Mouse (Mus musculus) retina, postnatal 1 day (tissue): ENCODE results near the gene A130010J15Rik.
A peak's percentile ranks its signal among the peaks of the same experiment; 100 is the strongest.

Source experiments
- DNase-seq: peaks from one replicate; pipeline ENCODE4 v3.0.0-alpha.2; 2012

Gene A130010J15Rik

DNA sequence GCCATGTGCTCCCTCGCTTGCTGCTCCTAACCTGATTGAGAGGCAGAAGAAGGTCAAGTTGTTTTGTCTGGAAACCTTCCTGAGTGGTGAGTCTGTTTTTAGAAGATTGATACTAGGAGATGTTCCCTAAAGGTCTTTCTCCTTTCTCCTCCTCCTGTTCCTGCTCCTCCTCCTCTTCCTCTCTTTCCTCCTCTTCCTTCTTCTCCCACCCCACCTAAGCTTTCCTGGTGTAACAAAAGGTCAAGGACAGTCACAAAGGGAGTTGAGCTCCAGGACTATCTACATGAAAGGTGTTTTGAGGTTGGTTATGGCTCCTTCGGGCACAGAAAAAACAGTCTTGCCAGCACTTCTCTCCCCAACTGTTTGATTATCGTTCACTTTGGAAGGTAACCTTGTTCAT is at the start of gene A130010J15Rik:
Gene A130010J15Rik, plus strand, starts transcription at position 301 of the 400 bp plus-strand sequence.
- DNase-seq, result no peak

GRCm38 (mm10) chr1:193122793-193123192 is 45.1 kb upstream of the A130010J15Rik start:
- DNase-seq, result no peak

GRCm38 (mm10) chr1:193123290-193123689 is 44.6 kb upstream of the A130010J15Rik start:
- DNase-seq, result no peak

- DNase-seq, result no peak
Observed at GRCm38 (mm10) chr1:193125835-193126234, 42.0 kb upstream of the A130010J15Rik start.

DNA sequence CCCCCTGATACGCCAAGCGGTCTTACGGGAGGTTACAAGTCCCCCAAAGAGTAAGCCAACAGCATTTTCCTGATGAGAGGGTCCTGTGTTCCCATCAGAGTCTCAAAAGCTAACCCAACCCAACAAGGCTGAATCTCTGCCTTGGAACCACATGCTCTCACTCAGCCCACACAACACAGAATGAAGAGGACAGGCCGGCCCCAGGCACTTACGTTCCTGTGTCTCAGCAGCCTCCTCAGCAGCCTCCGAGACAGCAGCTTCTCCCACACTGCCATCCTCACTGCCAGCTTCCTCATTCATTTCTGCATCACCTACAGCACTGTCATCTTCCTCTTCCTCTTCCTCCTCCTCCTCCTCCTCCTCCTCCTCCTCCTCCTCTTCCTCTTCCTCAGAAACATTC is 39.8 kb upstream of the A130010J15Rik start:
- no peak for DNase-seq

DNA sequence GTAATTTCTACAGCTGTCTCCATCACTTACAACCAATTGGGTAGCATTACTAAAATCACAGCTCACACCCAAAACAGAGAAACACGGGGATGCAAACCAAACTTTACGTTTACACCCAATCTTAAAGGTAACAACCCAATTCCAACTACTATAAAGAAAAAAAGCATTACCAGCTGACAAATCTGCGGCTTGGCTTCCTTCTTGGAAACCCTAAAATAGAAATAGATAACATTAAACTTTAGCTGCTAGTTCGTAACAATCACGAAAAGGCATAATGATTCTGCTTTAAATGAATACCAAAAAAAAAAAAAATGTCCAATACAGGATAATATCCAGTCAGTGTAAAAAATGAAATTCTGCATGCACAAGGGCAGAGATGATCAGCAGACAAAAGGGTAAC is 38.5 kb upstream of the A130010J15Rik start:
- no peak for DNase-seq

- peak; percentile 98 for DNase-seq
Observed at GRCm38 (mm10) chr1:193129786-193130455, 37.9 kb upstream of the A130010J15Rik start, which contains the start of gene Diexf. TSS of gene Diexf (minus strand) at chr1:193130272.

- DNase-seq, result no peak
Observed at GRCm38 (mm10) chr1:193130456-193130825, 37.4 kb upstream of the A130010J15Rik start.

- no peak for DNase-seq
Observed at GRCm38 (mm10) chr1:193130839-193131238, 37.0 kb upstream of the A130010J15Rik start.

DNA sequence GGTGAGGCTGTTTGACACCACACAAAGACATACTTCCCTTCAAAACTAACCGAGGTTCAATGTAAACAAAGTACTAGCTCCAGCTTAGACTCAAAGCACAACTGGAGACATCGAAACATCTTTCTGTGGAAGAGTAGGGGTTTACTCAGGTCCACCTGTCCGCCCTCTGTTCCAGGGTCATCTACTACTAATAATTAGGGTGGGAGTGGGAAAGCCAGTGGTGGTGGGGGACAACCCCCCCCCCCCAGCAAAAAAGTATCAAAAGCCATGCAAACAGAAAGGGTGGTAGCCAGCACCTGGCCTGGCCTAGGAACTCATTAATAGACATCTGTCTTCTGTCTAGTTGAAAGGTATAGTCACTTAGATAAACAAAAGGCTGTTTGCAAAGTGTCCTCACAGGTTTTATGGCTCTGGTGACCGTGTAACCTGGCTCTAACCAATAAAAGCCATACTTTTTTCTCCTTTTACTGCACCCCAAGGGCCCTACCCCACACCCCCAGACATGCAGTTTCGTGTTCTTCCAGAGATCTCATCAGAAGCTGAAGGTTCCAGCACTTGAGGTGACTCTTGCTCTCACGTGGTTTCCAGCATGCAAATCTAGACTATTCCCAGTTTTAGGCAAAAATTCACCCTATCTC is 36.4 kb upstream of the A130010J15Rik start:
- no peak for DNase-seq

DNA sequence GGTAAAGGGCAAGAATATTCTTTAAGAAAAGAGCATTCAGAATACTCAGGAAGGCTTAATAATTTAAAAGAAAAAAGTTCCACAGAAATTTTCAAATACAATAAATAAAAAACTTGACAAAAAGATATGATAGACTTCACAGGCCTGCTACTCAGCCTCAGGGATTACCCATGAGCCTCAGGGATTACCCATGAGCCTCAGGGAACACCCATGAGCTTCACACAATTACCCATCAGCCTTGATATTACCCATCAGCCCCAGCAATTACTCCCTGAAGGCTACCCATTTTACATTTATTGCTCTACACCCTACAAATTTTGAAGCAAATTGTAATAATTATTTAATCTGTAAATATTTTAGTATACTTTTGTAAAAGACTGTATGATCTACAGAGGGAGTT is 35.5 kb upstream of the A130010J15Rik start:
- DNase-seq, result no peak

GRCm38 (mm10) chr1:193133726-193134125 is 34.1 kb upstream of the A130010J15Rik start:
- DNase-seq, result no peak

GRCm38 (mm10) chr1:193138087-193138486 is 29.8 kb upstream of the A130010J15Rik start:
- no peak for DNase-seq

GRCm38 (mm10) chr1:193138669-193139068 is 29.2 kb upstream of the A130010J15Rik start:
- DNase-seq, result no peak

GRCm38 (mm10) chr1:193141118-193141517 is 26.7 kb upstream of the A130010J15Rik start:
- no peak for DNase-seq

- no peak for DNase-seq
Observed at GRCm38 (mm10) chr1:193142517-193143062, 25.3 kb upstream of the A130010J15Rik start.

DNA sequence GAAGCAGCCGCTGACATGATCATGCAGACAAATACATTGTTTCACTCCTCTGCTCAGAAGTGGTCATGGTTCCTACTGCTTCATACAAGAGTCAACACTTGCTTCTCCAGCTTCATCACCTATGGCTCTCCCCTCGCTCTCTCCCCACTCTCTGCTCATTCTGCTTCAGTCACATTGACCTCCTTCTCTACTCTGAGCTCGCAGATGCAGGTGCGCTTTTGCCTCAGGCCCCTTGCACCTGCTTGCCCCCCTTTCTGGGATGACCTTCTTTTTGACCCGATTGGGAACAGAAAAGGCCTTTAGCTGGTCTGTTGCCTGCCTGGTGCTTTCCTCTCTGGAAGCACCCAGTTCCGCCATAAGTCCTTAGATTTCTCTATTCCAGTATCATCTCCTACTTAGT is 23.3 kb upstream of the A130010J15Rik start:
- no peak for DNase-seq

GRCm38 (mm10) chr1:193145101-193145500 is 22.7 kb upstream of the A130010J15Rik start:
- no peak for DNase-seq

GRCm38 (mm10) chr1:193146416-193146815 is 21.4 kb upstream of the A130010J15Rik start:
- no peak for DNase-seq

- no peak for DNase-seq
Observed at GRCm38 (mm10) chr1:193149231-193149630, 18.6 kb upstream of the A130010J15Rik start.

DNA sequence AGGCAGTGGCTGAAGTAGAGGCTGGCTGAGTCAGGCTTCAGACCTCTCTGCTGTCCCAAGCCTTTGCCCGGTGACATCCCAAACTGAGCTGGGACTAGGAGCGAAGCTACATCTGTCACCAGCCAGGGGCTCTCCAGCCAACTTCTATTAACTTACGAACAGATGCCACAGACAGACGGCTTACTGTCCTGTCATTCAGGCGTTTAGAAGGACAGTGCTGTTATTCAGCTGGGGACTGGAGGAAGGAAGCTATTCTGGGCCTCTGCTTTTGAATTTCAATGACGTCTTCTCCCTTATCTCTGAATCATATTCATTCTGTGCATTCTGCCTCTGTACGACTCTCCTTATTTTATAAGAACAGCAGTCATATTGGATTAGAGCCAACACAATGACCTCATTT is 16.7 kb upstream of the A130010J15Rik start:
- peak; percentile 41 for DNase-seq

DNA sequence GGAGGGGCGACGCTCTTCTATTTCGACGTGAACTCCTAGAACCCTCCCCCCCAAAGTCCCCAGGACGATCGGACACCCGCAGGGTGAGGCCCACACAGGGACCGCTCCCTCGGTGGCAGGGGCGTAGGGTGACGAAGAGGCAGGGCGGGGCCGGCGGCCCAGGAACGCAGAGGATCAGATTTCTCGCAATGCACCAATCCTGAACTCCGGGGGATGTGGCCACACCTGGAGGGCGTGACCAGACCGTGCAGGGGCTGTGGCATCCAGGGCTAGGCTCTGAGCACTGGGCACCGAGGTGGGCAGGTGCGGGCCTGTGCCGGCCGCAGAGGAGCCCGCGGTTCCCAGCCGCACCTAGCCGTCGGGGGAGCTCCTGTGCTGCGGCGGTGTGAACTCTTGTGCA is 15.0 kb upstream of the A130010J15Rik start, which contains the start of gene Irf6:
Gene Irf6, plus strand, starts transcription at position 240 of the 400 bp plus-strand sequence.
- peak; percentile 55 for DNase-seq

DNA sequence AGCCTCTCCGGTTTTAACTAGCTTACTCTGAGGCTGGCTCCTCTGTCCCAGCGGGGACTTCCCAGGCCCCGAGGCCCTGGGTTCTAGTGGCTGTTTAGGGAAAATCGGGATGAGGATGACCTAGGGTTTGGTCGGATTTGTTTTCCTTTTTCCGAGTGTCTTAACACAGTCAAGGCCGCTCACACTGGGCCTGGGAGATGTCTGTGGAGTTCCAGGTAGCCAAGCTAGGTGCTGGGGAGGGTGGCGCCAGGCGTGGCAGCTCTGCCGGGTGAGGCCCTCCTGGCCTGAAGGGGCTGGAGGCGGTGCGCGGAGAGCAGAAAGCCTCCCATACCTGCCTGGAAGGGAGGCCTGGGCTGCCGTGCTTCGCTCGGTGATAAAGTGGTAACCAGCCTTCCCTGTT is 14.3 kb upstream of the A130010J15Rik start:
- DNase-seq, result no peak
